Mouse (Mus musculus) kidney, postnatal 10 days (tissue): ENCODE results near the gene Tmem130.
A peak's percentile ranks its signal among the peaks of the same experiment; 100 is the strongest.

Source experiments
- DNase-seq: peaks from one replicate; pipeline ENCODE4 v3.0.0; 2021; ENCODE audit warnings: mixed read lengths

The Tmem130 gene

GRCm38 (mm10) chr5:144729216-144729615 is 32.4 kb downstream of the Tmem130 start:
- no peak for DNase-seq

- no peak for DNase-seq
These were observed 33.4 kb downstream of the Tmem130 start for GRCm38 (mm10) chr5:144728237-144728636.

GRCm38 (mm10) chr5:144727119-144727518 is 34.5 kb downstream of the Tmem130 start:
- peak; percentile 86 for DNase-seq

- no peak for DNase-seq
These were observed 36.1 kb downstream of the Tmem130 start for GRCm38 (mm10) chr5:144725554-144725953.

GRCm38 (mm10) chr5:144724926-144725325 is 36.7 kb downstream of the Tmem130 start:
- no peak for DNase-seq

- DNase-seq = no peak
These were observed 41.3 kb downstream of the Tmem130 start for GRCm38 (mm10) chr5:144720281-144720680.

- no peak for DNase-seq
These were observed 41.8 kb downstream of the Tmem130 start for GRCm38 (mm10) chr5:144719781-144720180.

GRCm38 (mm10) chr5:144717186-144717585 is 44.4 kb downstream of the Tmem130 start:
- DNase-seq = no peak

- DNase-seq = no peak
These were observed 48.2 kb downstream of the Tmem130 start for GRCm38 (mm10) chr5:144713371-144713770.

- DNase-seq = no peak
These were observed 54.0 kb downstream of the Tmem130 start for GRCm38 (mm10) chr5:144707603-144708002.

- DNase-seq = no peak
These were observed 57.9 kb downstream of the Tmem130 start for GRCm38 (mm10) chr5:144703464-144704368.

GRCm38 (mm10) chr5:144695289-144696060 is 66.1 kb downstream of the Tmem130 start:
- DNase-seq = no peak

- DNase-seq = peak; percentile 37
These were observed 67.5 kb downstream of the Tmem130 start for GRCm38 (mm10) chr5:144694161-144694560.

GRCm38 (mm10) chr5:144691421-144691820 is 70.2 kb downstream of the Tmem130 start:
- DNase-seq = no peak

GRCm38 (mm10) chr5:144688371-144688770 is 73.2 kb downstream of the Tmem130 start:
- DNase-seq = peak; percentile 27
